Mouse (Mus musculus): ENCODE data around the gene 4930544D05Rik. TPM values are rescaled to one million over a fixed set of nuclear protein-coding genes. Genes with fewer than 3 reads are reported as not detected.

4930544D05Rik gene
- polyA plus RNA-seq, 1 experiment from 2014 or later = not detected

- Histone ChIP-seq H3K9me3 (ENCODE audit: control insufficient read depth) (no peaks in the 10 kb centered on the region), H3K27ac (ENCODE audit: low read depth, low read length) (no peak overlapping the region), H3K36me3 (ENCODE audit: control insufficient read depth, insufficient read depth) (peaks cover 18% of the 10 kb centered on the region), H3K27me3 (replicated peaks; ENCODE audit: control insufficient read depth, insufficient read depth, low read length) (no peaks in the 10 kb centered on the region), H3K4me2 (replicated peaks; ENCODE audit: low read depth) (no peak overlapping the region), H3K9ac (ENCODE audit: low read depth, low read length) (no peak overlapping the region), H3K4me1 (replicated peaks; ENCODE audit: control insufficient read depth, insufficient read depth, low read length) (peaks cover 14% of the 10 kb centered on the region), H3K4me3 (ENCODE audit: low read depth, low read length) (no peak overlapping the region)
- 79% methylated on average over 15 of the region's 15 CpGs for WGBS
- TF ChIP-seq CTCF (IDR thresholded peaks at IDR 0.05; ENCODE audit: low read depth) = no peak
- ATAC-seq = no peak
Measured at GRCm38 (mm10) chr11:70594253-70594989, 21.2 kb upstream of the 4930544D05Rik start.

DNA sequence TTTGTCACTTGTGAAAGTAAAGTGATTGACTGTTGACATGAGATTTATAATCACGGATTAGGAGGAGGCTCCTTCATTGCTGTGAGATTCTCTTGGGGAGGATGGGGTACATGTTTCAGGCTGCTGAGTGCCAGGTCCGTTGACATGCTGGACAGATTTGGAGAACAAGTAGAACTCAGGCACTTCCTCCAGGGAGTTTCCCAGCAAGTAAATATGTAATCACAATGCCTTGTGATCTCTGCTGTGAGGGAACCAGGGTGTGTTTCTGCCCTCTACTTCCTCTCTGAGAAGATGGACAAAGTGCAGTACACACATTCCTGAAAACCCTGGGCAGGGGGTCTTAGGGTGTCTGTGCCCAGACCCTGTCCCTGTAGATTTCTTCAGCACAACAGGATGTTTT, 20.0 kb upstream of the 4930544D05Rik start:
- no peaks in the 10 kb centered on the region for H3K27me3 ChIP-seq (replicated peaks; ENCODE audit: control insufficient read depth, insufficient read depth, low read length)
- H3K4me2 ChIP-seq (replicated peaks; ENCODE audit: low read depth) = peak overlapping the region; percentile 37
- no peak for TF ChIP-seq CTCF (IDR thresholded peaks at IDR 0.05; ENCODE audit: low read depth)
- WGBS = 22% methylated on average over 2 of the region's 2 CpGs
- H3K9me3 ChIP-seq (ENCODE audit: control insufficient read depth) = no peaks in the 10 kb centered on the region
- no peak overlapping the region for H3K4me3 ChIP-seq (ENCODE audit: low read depth, low read length)
- H3K36me3 ChIP-seq (ENCODE audit: control insufficient read depth, insufficient read depth) = peaks cover 24% of the 10 kb centered on the region
- H3K27ac ChIP-seq (ENCODE audit: low read depth, low read length) = peak overlapping the region; percentile 86
- peaks cover 14% of the 10 kb centered on the region for H3K4me1 ChIP-seq (replicated peaks; ENCODE audit: control insufficient read depth, insufficient read depth, low read length)
- peak; percentile 71 for ATAC-seq
- H3K9ac ChIP-seq (ENCODE audit: low read depth, low read length) = no peak overlapping the region

- TF ChIP-seq CTCF (IDR thresholded peaks at IDR 0.05; ENCODE audit: low read depth) = no peak
- no peak overlapping the region for H3K9ac ChIP-seq (ENCODE audit: low read depth, low read length)
- no peaks in the 10 kb centered on the region for H3K27me3 ChIP-seq (replicated peaks; ENCODE audit: control insufficient read depth, insufficient read depth, low read length)
- no peak overlapping the region for H3K4me3 ChIP-seq (ENCODE audit: low read depth, low read length)
- WGBS = 40% methylated on average over 4 of the region's 4 CpGs
- H3K4me2 ChIP-seq (replicated peaks; ENCODE audit: low read depth) = peak overlapping the region; percentile 28
- H3K36me3 ChIP-seq (ENCODE audit: control insufficient read depth, insufficient read depth) = peaks cover 24% of the 10 kb centered on the region
- H3K9me3 ChIP-seq (ENCODE audit: control insufficient read depth) = no peaks in the 10 kb centered on the region
- ATAC-seq = 0 out of 2 replicates have a peak, but pooled peaks have one; percentile 46
- H3K27ac ChIP-seq (ENCODE audit: low read depth, low read length) = peak overlapping the region; percentile 86
- H3K4me1 ChIP-seq (replicated peaks; ENCODE audit: control insufficient read depth, insufficient read depth, low read length) = peaks cover 14% of the 10 kb centered on the region
Measured at GRCm38 (mm10) chr11:70596094-70596493, 19.6 kb upstream of the 4930544D05Rik start.

- no peak overlapping the region for H3K27ac ChIP-seq (ENCODE audit: low read depth, low read length)
- 0 out of 2 replicates have a peak, but pooled peaks have one; percentile 12 for ATAC-seq
- H3K9ac ChIP-seq (ENCODE audit: low read depth, low read length) = no peak overlapping the region
- no peaks in the 10 kb centered on the region for H3K27me3 ChIP-seq (replicated peaks; ENCODE audit: control insufficient read depth, insufficient read depth, low read length)
- no peaks in the 10 kb centered on the region for H3K9me3 ChIP-seq (ENCODE audit: control insufficient read depth)
- peaks cover 14% of the 10 kb centered on the region for H3K4me1 ChIP-seq (replicated peaks; ENCODE audit: control insufficient read depth, insufficient read depth, low read length)
- no peak for TF ChIP-seq CTCF (IDR thresholded peaks at IDR 0.05; ENCODE audit: low read depth)
- peaks cover 34% of the 10 kb centered on the region for H3K36me3 ChIP-seq (ENCODE audit: control insufficient read depth, insufficient read depth)
- no peak overlapping the region for H3K4me2 ChIP-seq (replicated peaks; ENCODE audit: low read depth)
- WGBS = 74% methylated on average over 6 of the region's 6 CpGs
- no peak overlapping the region for H3K4me3 ChIP-seq (ENCODE audit: low read depth, low read length)
Measured at GRCm38 (mm10) chr11:70597301-70597700, 18.3 kb upstream of the 4930544D05Rik start.

DNA sequence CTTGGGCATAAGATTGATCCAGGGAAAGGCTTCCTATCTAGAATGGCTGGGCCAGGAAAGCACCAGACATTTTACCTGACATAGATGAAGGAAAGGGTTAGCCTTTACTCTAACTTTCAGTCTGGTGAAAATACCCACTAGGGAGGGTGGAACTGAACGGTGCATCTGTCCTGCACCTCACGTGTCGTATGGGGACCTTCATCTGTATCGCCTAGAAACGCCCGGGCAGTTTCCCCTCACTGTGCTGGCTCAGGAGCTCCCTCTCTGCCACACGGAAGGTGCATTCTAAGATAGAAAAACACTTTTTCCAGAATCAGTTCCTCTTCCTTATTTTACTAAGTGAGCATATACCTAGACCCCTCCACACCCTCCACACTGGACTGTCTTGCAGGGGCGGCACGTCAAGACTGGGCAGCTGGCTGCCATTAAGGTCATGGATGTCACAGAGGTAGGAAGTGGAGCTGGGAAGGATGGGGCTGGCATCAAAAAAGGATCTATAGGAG, 17.1 kb upstream of the 4930544D05Rik start:
- ATAC-seq = no peak

DNA sequence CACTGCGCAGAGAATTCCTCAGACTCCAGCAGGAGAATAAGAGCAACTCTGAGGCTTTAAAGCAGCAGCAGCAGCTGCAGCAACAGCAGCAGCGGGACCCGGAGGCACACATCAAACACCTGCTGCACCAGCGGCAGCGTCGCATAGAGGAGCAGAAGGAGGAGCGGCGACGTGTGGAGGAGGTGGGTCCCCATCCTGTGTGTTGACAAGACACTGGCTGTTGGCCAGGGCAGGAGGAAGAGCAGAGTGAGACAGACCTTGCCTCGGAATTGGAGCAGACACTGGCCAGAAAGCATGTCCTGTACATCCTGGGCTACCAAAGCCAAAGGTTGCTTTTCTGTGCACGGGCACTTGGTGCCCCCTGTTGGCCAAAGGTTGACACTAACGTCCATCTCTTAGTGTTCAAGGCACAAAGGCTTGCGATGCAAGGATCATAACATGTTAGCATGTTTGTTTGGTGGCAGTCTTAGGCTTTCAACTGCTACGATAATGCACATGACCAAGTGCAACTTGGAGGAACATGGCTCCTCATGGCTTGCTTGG, 10.6 kb upstream of the 4930544D05Rik start:
- Histone ChIP-seq H3K4me2 (replicated peaks; ENCODE audit: low read depth) (no peak overlapping the region), H3K4me1 (replicated peaks; ENCODE audit: control insufficient read depth, insufficient read depth, low read length) (no peaks in the 10 kb centered on the region), H3K9ac (ENCODE audit: low read depth, low read length) (no peak overlapping the region), H3K27ac (ENCODE audit: low read depth, low read length) (no peak overlapping the region), H3K27me3 (replicated peaks; ENCODE audit: control insufficient read depth, insufficient read depth, low read length) (no peaks in the 10 kb centered on the region), H3K4me3 (ENCODE audit: low read depth, low read length) (no peak overlapping the region), H3K9me3 (ENCODE audit: control insufficient read depth) (no peaks in the 10 kb centered on the region), H3K36me3 (ENCODE audit: control insufficient read depth, insufficient read depth) (peaks cover 81% of the 10 kb centered on the region)
- 53% methylated on average over 14 of the region's 14 CpGs for WGBS
- 0 out of 2 replicates have a peak, but pooled peaks have one; percentile 20 for ATAC-seq
- TF ChIP-seq CTCF (IDR thresholded peaks at IDR 0.05; ENCODE audit: low read depth) = peak; percentile 99

More for the DNA sequence above, 17.1 kb upstream of the 4930544D05Rik start:
- H3K27ac ChIP-seq (ENCODE audit: low read depth, low read length) = no peak overlapping the region
- no peak overlapping the region for H3K9ac ChIP-seq (ENCODE audit: low read depth, low read length)
- H3K4me3 ChIP-seq (ENCODE audit: low read depth, low read length) = no peak overlapping the region
- H3K4me1 ChIP-seq (replicated peaks; ENCODE audit: control insufficient read depth, insufficient read depth, low read length) = peaks cover 14% of the 10 kb centered on the region
- no peaks in the 10 kb centered on the region for H3K9me3 ChIP-seq (ENCODE audit: control insufficient read depth)
- H3K36me3 ChIP-seq (ENCODE audit: control insufficient read depth, insufficient read depth) = peaks cover 40% of the 10 kb centered on the region
- no peak overlapping the region for H3K4me2 ChIP-seq (replicated peaks; ENCODE audit: low read depth)
- H3K27me3 ChIP-seq (replicated peaks; ENCODE audit: control insufficient read depth, insufficient read depth, low read length) = no peaks in the 10 kb centered on the region
- 84% methylated on average over 9 of the region's 9 CpGs for WGBS
- TF ChIP-seq CTCF (IDR thresholded peaks at IDR 0.05; ENCODE audit: low read depth) = no peak

Measured in intestine, postnatal 0 days (tissue).